Mouse (Mus musculus): ENCODE measurements around the gene Vkorc1l1.
"Not testable (repeated sequence)": the region's sequence is repeated elsewhere in the genome, so short reads cannot be mapped to it uniquely, and the experiment has no call there.

GRCm38 (mm10) chr5:129915491-129915890, 26.3 kb upstream of the Vkorc1l1 start:
- not testable (repeated sequence) for TF ChIP-seq EP300 (IDR thresholded peaks at IDR 0.05; ENCODE audit: low read depth in 1 of 2, low read length in 2 of 2); GABPA (IDR thresholded peaks at IDR 0.05; ENCODE audit: low read depth, low read length); RAD21 (IDR thresholded peaks at IDR 0.05; ENCODE audit: low read depth, low read length); CTCF (IDR thresholded peaks at IDR 0.05 in 2 of 3, conservative IDR thresholded peaks at IDR 0.05 in 1 of 3; ENCODE audit: control insufficient read depth in 1 of 3, insufficient read depth in 1 of 3, low read depth in 2 of 3, low read length in 3 of 3, poor library complexity in 1 of 3, severe bottlenecking in 1 of 3); MAZ (IDR thresholded peaks at IDR 0.05; ENCODE audit: low read depth, low read length); TAL1 (IDR thresholded peaks at IDR 0.05; ENCODE audit: low read length); E2F4 (IDR thresholded peaks at IDR 0.05; ENCODE audit: borderline replicate concordance, low read depth, low read length); TBP (IDR thresholded peaks at IDR 0.05; ENCODE audit: low read depth, low read length)
